Mouse (Mus musculus) spleen, adult 2 months (tissue): ENCODE results near the gene Comp.

Experiments
- CTCF ChIP-seq: fragments of 200-500 bp; IDR thresholded peaks from 2 replicates; pipeline ENCODE4 v1.5.1; 2011; ENCODE audit warnings: mild to moderate bottlenecking, inconsistent platforms; ENCODE audit not compliant: insufficient read depth, insufficient read length, insufficient replicate concordance; ENCODE audit errors: extremely low read depth
- POLR2A ChIP-seq: fragments of 200-500 bp; IDR thresholded peaks from 2 replicates; pipeline ENCODE4 v1.6.1; 2011; ENCODE audit warnings: low read depth, low read length, inconsistent platforms

DNA sequence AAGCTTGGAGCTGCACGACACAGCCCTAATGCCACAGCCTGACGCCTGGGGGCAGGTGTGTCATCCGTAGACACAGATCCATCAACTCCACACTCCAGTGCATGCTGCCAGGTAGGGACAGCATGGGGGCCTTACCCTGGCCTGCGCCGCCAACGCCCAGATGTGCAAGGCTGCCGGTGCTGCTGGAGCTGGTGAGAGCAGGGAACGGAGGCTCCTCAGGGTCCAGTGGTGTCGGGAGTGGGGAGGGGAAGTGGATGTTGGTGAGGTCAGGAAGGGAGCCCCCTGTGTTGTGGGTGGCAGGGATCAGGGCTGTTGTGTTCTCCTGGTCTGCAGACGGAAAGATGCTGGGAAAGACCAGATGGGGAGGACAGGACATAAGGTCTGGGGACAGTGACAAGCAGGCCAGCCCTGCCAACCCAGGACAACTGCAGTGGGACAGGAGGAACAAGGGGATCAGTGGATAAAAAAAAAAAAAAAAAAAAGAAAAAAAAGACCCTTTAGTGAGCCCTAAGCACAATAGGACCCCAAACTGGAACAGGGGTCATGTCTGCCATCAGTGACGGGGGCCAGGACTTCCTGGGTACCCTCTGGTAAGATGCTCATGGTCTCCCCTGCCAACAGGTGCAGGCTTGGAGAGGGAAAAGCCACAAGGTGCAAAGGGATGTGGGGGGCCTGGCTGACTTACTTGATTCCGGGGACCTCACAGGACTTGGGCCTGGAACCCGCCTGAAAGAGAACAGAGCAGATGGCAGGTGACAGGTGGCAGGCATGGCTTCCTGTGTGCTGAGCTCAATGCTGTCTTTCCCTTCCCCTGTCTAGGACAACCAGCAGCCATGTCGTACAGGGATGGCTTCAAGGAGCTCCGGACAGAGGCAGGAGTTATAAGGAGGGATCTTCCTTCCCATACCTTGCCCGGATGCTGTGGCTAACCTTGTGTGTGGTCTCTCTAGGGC is 24.5 kb downstream of the Comp start:
- TF ChIP-seq CTCF (no peak), POLR2A (no peak)
